Mouse (Mus musculus) heart, adult 2 months (tissue): ENCODE measurements around the gene Yars. TPM values are rescaled to one million over a fixed set of nuclear protein-coding genes. Genes with fewer than 3 reads are reported as not detected.

Source experiments
- DNase-seq, 2 experiments: peaks; one replicate each; pipeline ENCODE4 v3.0.0; 2021
- H3K27ac ChIP-seq: fragments of 200-600 bp; 2 replicates; pipeline ENCODE4 v1.8.1; 2022
- H3K27me3 ChIP-seq: fragments of 200-500 bp; 2 replicates; pipeline ENCODE4 v1.6.1; 2012; ENCODE audit warnings: mild to moderate bottlenecking, low read length, inconsistent platforms, mixed read lengths; ENCODE audit not compliant: control insufficient read depth, insufficient read depth
- H3K36me3 ChIP-seq: fragments of 200-500 bp; 2 replicates; pipeline ENCODE4 v1.6.1; 2012; ENCODE audit warnings: low read length, inconsistent platforms; ENCODE audit not compliant: control insufficient read depth, insufficient read depth
- H3K4me1 ChIP-seq: fragments of 200-500 bp; 2 replicates; pipeline ENCODE4 v1.6.1; 2011; ENCODE audit warnings: low read length; ENCODE audit not compliant: control insufficient read depth, insufficient read depth
- H3K4me3 ChIP-seq: fragments of 200-600 bp; 2 replicates; pipeline ENCODE4 v1.8.1; 2022
- H3K79me2 ChIP-seq: fragments of 200-500 bp; replicated peaks from 2 replicates; pipeline ENCODE4 v1.6.1; 2012; ENCODE audit warnings: mild to moderate bottlenecking, inconsistent platforms, low read length, moderate library complexity, mixed read lengths; ENCODE audit not compliant: control insufficient read depth, insufficient read depth
- H3K9ac ChIP-seq: fragments of 200-500 bp; 2 replicates; pipeline ENCODE4 v1.6.1; 2012; ENCODE audit warnings: low read depth, mild to moderate bottlenecking, control low read depth, inconsistent platforms, low read length, mixed read lengths
- CTCF ChIP-seq: fragments of 200-600 bp; IDR thresholded peaks from 2 replicates; pipeline ENCODE4 v1.8.1; 2022; ENCODE audit warnings: antibody characterized with exemption, mild to moderate bottlenecking, moderate library complexity
- EP300 ChIP-seq: fragments of 200-500 bp; IDR thresholded peaks from 2 replicates; pipeline ENCODE4 v1.6.1; 2011; ENCODE audit warnings: low read depth, low read length, control low read depth; ENCODE audit not compliant: insufficient read depth
- POLR2A ChIP-seq: fragments of 200-500 bp; IDR thresholded peaks from 2 replicates; pipeline ENCODE4 v1.6.1; 2011; ENCODE audit warnings: mild to moderate bottlenecking, low read depth, low read length, control low read depth; ENCODE audit not compliant: insufficient read depth
- WGBS: fragments of 180-500 bp; shearing (Covaris S2); methylation state at CpG from one replicate; pipeline ENCODE4 v1.1.7; 2018; 5-methylcytosine and 5-hydroxymethylcytosine counted together
- intact Hi-C: fragments of 180-260 bp; cut with DNase I; formaldehyde crosslinking; loops from one replicate; pipeline ENCODE4 v1.15.1; 2025
- polyA plus RNA-seq: library from polyadenylated mRNA; depleted of rRNA; stranded (reverse); fragments of >200 nt; gene quantifications from 2 replicates; pipeline ENCODE4 v1.2.3, GENCODE M21; 2012; rRNA removed
- total RNA-seq, 2 experiments: library from RNA; stranded (reverse); gene quantifications; 2 replicates each; pipeline ENCODE4 v1.2.3; 2021

The Yars gene
- total and polyA plus RNA-seq, 3 experiments: 10.4 to 29.7 (median 26.3) TPM

DNA sequence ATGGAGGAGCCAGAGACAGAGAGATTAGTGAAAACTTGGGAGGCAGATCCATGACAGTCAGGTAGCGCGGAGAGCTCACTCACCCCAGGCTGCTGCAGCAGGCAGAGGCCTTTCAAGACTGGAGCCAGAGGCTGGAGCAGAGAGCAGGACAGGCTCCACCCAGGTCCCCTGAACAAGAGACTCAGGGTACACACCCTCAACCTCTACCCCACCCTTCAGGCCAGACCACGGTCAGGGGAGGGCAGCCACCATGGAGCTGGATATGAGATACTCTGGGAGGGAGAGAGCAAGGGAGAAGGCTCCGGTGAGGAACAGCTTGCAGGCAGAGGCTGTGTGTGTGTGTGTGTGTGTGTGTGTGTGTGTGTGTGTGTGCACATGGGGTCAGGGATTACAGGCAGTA, 76.6 kb downstream of the Yars start:
- H3K4me3 ChIP-seq: no peak overlapping the region
- no peaks in the 10 kb centered on the region for H3K79me2 ChIP-seq
- DNase-seq: no peak
- no peak overlapping the region for H3K9ac ChIP-seq
- no peaks in the 10 kb centered on the region for H3K27me3 ChIP-seq
- WGBS: 86% methylated on average over 4 of the region's 4 CpGs
- peaks cover 10% of the 10 kb centered on the region for H3K4me1 ChIP-seq
- intact Hi-C loops: no loop called here
- no peak overlapping the region for H3K27ac ChIP-seq
- no peaks in the 10 kb centered on the region for H3K36me3 ChIP-seq
- TF ChIP-seq EP300 (no peak), CTCF (no peak), POLR2A (no peak)

DNA sequence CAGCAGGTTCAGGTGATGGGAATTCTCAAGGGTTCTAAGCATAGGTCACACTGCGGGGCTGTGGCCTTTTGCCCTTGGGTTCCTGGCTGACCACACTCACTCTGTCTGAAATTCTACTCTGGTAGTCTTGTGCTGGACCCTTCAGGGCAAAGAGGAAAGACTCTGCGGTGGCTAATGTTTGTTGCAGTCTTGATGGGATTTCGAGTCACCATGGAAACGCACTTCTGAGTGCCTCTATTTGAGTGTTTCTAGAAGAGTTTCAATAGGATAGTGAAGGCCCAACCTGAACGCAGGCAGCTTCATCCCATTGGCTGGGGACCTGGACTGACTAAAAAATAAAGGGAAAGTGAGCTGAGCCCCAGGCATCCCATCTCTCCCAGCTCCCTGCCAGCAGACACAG, 77.3 kb downstream of the Yars start:
- DNase-seq: no peak
- H3K27ac ChIP-seq: no peak overlapping the region
- H3K79me2 ChIP-seq: no peaks in the 10 kb centered on the region
- intact Hi-C loops: no loop called here
- TF ChIP-seq EP300 (no peak), POLR2A (no peak), CTCF (no peak)
- no peak overlapping the region for H3K9ac ChIP-seq
- H3K36me3 ChIP-seq: no peaks in the 10 kb centered on the region
- H3K27me3 ChIP-seq: no peaks in the 10 kb centered on the region
- H3K4me1 ChIP-seq: peaks cover 10% of the 10 kb centered on the region
- WGBS: 95% methylated on average over 5 of the region's 5 CpGs
- H3K4me3 ChIP-seq: no peak overlapping the region

DNA sequence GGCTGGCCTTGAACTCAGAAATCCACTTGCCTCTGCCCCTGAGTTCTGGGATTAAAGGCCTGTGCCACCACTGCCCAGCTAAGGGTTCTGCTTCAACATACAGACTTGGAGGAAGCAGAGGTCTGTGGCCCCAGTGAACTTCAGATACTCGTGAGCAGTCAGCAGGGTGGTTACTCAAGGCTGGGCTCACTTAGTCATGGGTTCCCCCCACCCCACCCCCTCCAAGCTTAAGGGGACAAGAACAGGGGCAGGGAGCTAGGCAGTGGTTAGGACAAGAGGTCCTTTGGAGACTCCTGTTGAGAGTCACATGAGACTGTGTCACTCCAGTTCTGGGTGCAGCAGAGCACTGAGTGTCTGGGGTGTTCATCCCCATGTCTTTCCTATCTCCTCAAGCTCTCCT, 79.1 kb downstream of the Yars start:
- TF ChIP-seq POLR2A (no peak), EP300 (no peak), CTCF (no peak)
- intact Hi-C loops: no loop called here
- no peak for DNase-seq
- H3K36me3 ChIP-seq: no peaks in the 10 kb centered on the region
- H3K9ac ChIP-seq: no peak overlapping the region
- H3K4me1 ChIP-seq: peaks cover 4% of the 10 kb centered on the region
- WGBS: 71% methylated on average over 1 of the region's 1 CpGs
- no peak overlapping the region for H3K4me3 ChIP-seq
- H3K27ac ChIP-seq: no peak overlapping the region
- H3K27me3 ChIP-seq: no peaks in the 10 kb centered on the region
- no peaks in the 10 kb centered on the region for H3K79me2 ChIP-seq

Other genes with a start within 250 kb of the Yars start
- gene Azin2, start 227.3 kb upstream of the Yars start, total RNA-seq: 1 to 10 TPM; 2.0 to 3.0 TPM
- 3.2 and 3.7 TPM in 2 replicates for gene Azin2, start 227.3 kb upstream of the Yars start, polyA plus RNA-seq
- gene Ak2, start 197.8 kb upstream of the Yars start, total RNA-seq: 10 to 100 TPM; 63.1 to 70.5 TPM
- 41.8 and 43.4 TPM in 2 replicates for gene Ak2, start 197.8 kb upstream of the Yars start, polyA plus RNA-seq
- 10 to 100 TPM; 27.1 to 28.1 TPM for gene Rnf19b, start 131.5 kb upstream of the Yars start, total RNA-seq
- gene Rnf19b, start 131.5 kb upstream of the Yars start, polyA plus RNA-seq: 21.1 and 24.7 TPM in 2 replicates
- not detected for gene Tmem54, start 84.2 kb upstream of the Yars start, total RNA-seq
- 0.23 TPM in 1 of 2 replicates, not detected in the other for gene Tmem54, start 84.2 kb upstream of the Yars start, polyA plus RNA-seq
- gene Hpca, start 67.7 kb upstream of the Yars start, total RNA-seq: under 1 TPM in 1 of 2 experiments, not detected in 1; 0.14 TPM
- 0.23 and 0.62 TPM in 2 replicates for gene Hpca, start 67.7 kb upstream of the Yars start, polyA plus RNA-seq
- 100 to 1,000 TPM; 338 to 388 TPM for gene Fndc5, start 52.8 kb upstream of the Yars start, total RNA-seq
- gene Fndc5, start 52.8 kb upstream of the Yars start, polyA plus RNA-seq: 197 and 335 TPM in 2 replicates
- 10 to 100 TPM; 10.2 to 14.2 TPM for gene S100pbp, start within 50 bp of the Yars start, total RNA-seq
- gene S100pbp, start within 50 bp of the Yars start, polyA plus RNA-seq: 6.6 and 13.3 TPM in 2 replicates
- 1 to 10 TPM; 3.2 to 3.7 TPM for gene C77080, start 71.6 kb downstream of the Yars start, total RNA-seq
- 3.8 and 4.4 TPM in 2 replicates for gene C77080, start 71.6 kb downstream of the Yars start, polyA plus RNA-seq
- gene Sync, start 97.9 kb downstream of the Yars start, total RNA-seq: 10 to 100 TPM; 17.7 to 17.9 TPM
- gene Sync, start 97.9 kb downstream of the Yars start, polyA plus RNA-seq: 8.7 and 18.8 TPM in 2 replicates
- gene Rbbp4, start 145.6 kb downstream of the Yars start, total RNA-seq: 10 to 100 TPM; 67.0 to 70.7 TPM
- gene Rbbp4, start 145.6 kb downstream of the Yars start, polyA plus RNA-seq: 16.8 and 34.5 TPM in 2 replicates
- 10 to 100 TPM; 19.5 to 27.2 TPM for gene Zbtb8os, start 145.9 kb downstream of the Yars start, total RNA-seq
- gene Zbtb8os, start 145.9 kb downstream of the Yars start, polyA plus RNA-seq: 9.1 and 13.0 TPM in 2 replicates
- 1 to 10 TPM; 2.5 to 3.5 TPM for gene Zbtb8a, start 188.4 kb downstream of the Yars start, total RNA-seq
- gene Zbtb8a, start 188.4 kb downstream of the Yars start, polyA plus RNA-seq: 3.2 and 5.5 TPM in 2 replicates